Mouse (Mus musculus): ENCODE data around the gene Cd6.
A peak's percentile ranks its signal among the peaks of the same experiment; 100 is the strongest.

Gene Cd6

GRCm38 (mm10) chr19:10835671-10836070 lies 5.8 kb upstream of the Cd6 start:
- DNase-seq (ENCODE audit: low spot score): no peak

- no peak for DNase-seq (ENCODE audit: low spot score)
These were observed 3.8 kb upstream of the Cd6 start for GRCm38 (mm10) chr19:10833611-10834010.

GRCm38 (mm10) chr19:10832030-10832429 lies 2.2 kb upstream of the Cd6 start:
- DNase-seq (ENCODE audit: low spot score): no peak

- peak; percentile 67 for DNase-seq (ENCODE audit: low spot score)
These were observed 1.6 kb upstream of the Cd6 start for GRCm38 (mm10) chr19:10831424-10831823.

- DNase-seq (ENCODE audit: low spot score): no peak
These were observed 1.5 kb downstream of the Cd6 start for GRCm38 (mm10) chr19:10828321-10828720.

GRCm38 (mm10) chr19:10824061-10824460 lies 5.8 kb downstream of the Cd6 start:
- DNase-seq (ENCODE audit: low spot score): no peak

- DNase-seq (ENCODE audit: low spot score): no peak
These were observed 7.3 kb downstream of the Cd6 start for GRCm38 (mm10) chr19:10822534-10822933.

- no peak for DNase-seq (ENCODE audit: low spot score)
These were observed 8.5 kb downstream of the Cd6 start for GRCm38 (mm10) chr19:10821319-10821718.

GRCm38 (mm10) chr19:10818217-10818946 lies 11.5 kb downstream of the Cd6 start:
- DNase-seq (ENCODE audit: low spot score): no peak

GRCm38 (mm10) chr19:10816462-10816861 lies 13.4 kb downstream of the Cd6 start:
- no peak for DNase-seq (ENCODE audit: low spot score)

- DNase-seq (ENCODE audit: low spot score): no peak
These were observed 14.0 kb downstream of the Cd6 start for GRCm38 (mm10) chr19:10815871-10816270.

GRCm38 (mm10) chr19:10813905-10814304 lies 16.0 kb downstream of the Cd6 start:
- no peak for DNase-seq (ENCODE audit: low spot score)

- DNase-seq (ENCODE audit: low spot score): no peak
These were observed 16.8 kb downstream of the Cd6 start for GRCm38 (mm10) chr19:10813039-10813438.

GRCm38 (mm10) chr19:10811471-10811870 lies 18.4 kb downstream of the Cd6 start:
- no peak for DNase-seq (ENCODE audit: low spot score)

GRCm38 (mm10) chr19:10810176-10810492 lies 19.7 kb downstream of the Cd6 start:
- DNase-seq (ENCODE audit: low spot score): no peak

- DNase-seq (ENCODE audit: low spot score): no peak
These were observed 20.3 kb downstream of the Cd6 start for GRCm38 (mm10) chr19:10809428-10810175.

- no peak for DNase-seq (ENCODE audit: low spot score)
These were observed 21.2 kb downstream of the Cd6 start for GRCm38 (mm10) chr19:10808524-10809233.

- no peak for DNase-seq (ENCODE audit: low spot score)
These were observed 24.1 kb downstream of the Cd6 start for GRCm38 (mm10) chr19:10805661-10806285.

GRCm38 (mm10) chr19:10804850-10805660 lies 24.8 kb downstream of the Cd6 start:
- DNase-seq (ENCODE audit: low spot score): no peak

- DNase-seq (ENCODE audit: low spot score): no peak
These were observed 26.1 kb downstream of the Cd6 start for GRCm38 (mm10) chr19:10803751-10804150.

GRCm38 (mm10) chr19:10801906-10802305 lies 28.0 kb downstream of the Cd6 start:
- DNase-seq (ENCODE audit: low spot score): no peak

GRCm38 (mm10) chr19:10801070-10801469 lies 28.8 kb downstream of the Cd6 start:
- DNase-seq (ENCODE audit: low spot score): no peak
